ENCODE assay signal across 8 mouse cellular contexts in the genomic region with DNA sequence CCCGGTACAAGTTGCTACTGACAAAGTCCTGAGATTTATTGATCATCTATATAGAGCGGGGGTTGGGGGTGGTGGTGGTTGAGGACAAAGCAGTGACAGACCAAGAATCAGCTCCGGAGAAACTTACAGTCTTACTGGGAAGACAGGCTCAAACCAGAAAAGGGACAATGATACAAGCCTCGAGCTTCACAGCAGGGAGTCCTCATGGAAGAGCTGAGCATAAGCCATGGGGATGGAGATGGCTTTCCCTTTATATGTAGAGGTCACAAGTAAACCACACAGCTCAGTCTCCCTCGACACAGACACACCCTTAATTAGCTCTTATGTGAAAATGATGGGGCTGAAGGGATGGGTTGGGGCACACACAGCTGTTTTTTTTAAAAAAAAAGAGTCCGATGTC. TPM values are rescaled to one million over a fixed set of nuclear protein-coding genes. Genes with fewer than 3 reads are reported as not detected.
DNase-seq lines count a peak whose midpoint lies in the region; ATAC-seq and TF ChIP-seq lines count a peak whose summit lies in the region.

No protein-coding gene starts in this region.

- no peak for DNase-seq in cerebellum, adult 11-12 months
- DNase-seq in neural tube, embryonic 11.5 days (ENCODE audit: low spot score) = peak; percentile 36
- DNase-seq in neural tube, embryonic 10.5 days (ENCODE audit: extremely low spot score, low spot score) = no peak
- DNase-seq in stomach, postnatal 0 days (ENCODE audit: low spot score) = no peak
- DNase-seq in testis, postnatal 14 days (ENCODE audit: low spot score) = no peak
- no peak for DNase-seq in adrenal gland, adult 8-10 months

- peak overlapping the region; percentile 86 for H3K4me2 ChIP-seq in neural tube, embryonic 11.5 days (ENCODE audit: low read depth)
- H3K4me2 ChIP-seq in liver, embryonic 12.5 days = peak overlapping the region; percentile 57
- H3K4me2 ChIP-seq in stomach, postnatal 0 days (replicated peaks; ENCODE audit: low read depth) = peak overlapping the region; percentile 71

- peak overlapping the region; percentile 71 for H3K9ac ChIP-seq in neural tube, embryonic 11.5 days (ENCODE audit: low read length)
- no peak overlapping the region for H3K9ac ChIP-seq in liver, embryonic 12.5 days
- peak overlapping the region; percentile 8; the same call in 1 of the 2 replicates for H3K9ac ChIP-seq in stomach, postnatal 0 days (ENCODE audit: low read length)

- TF ChIP-seq CTCF in stomach, postnatal 0 days (IDR thresholded peaks at IDR 0.05; ENCODE audit: low read depth) = no peak

- TF ChIP-seq EP300 in stomach, postnatal 0 days (optimal IDR thresholded peaks at IDR 0.05) = no peak

- peak overlapping the region; percentile 44 for H3K4me3 ChIP-seq in neural tube, embryonic 11.5 days (ENCODE audit: low read depth, low read length)
- H3K4me3 ChIP-seq in liver, embryonic 12.5 days = peak overlapping the region; percentile 39
- peak overlapping the region; percentile 50 for H3K4me3 ChIP-seq in stomach, postnatal 0 days (ENCODE audit: low read depth, low read length)

- no peaks in the 10 kb centered on the region for H3K9me3 ChIP-seq in neural tube, embryonic 11.5 days (ENCODE audit: control insufficient read depth, low read length)
- H3K9me3 ChIP-seq in liver, embryonic 12.5 days (replicated peaks) = no peaks in the 10 kb centered on the region
- no peaks in the 10 kb centered on the region for H3K9me3 ChIP-seq in stomach, postnatal 0 days (ENCODE audit: control insufficient read depth, low read length)

- H3K4me1 ChIP-seq in neural tube, embryonic 11.5 days (ENCODE audit: control insufficient read depth, insufficient read depth, low read length) = no peaks in the 10 kb centered on the region; the same call in 1 of the 2 replicates
- H3K4me1 ChIP-seq in liver, embryonic 12.5 days = no peaks in the 10 kb centered on the region
- H3K4me1 ChIP-seq in stomach, postnatal 0 days (replicated peaks; ENCODE audit: control insufficient read depth, insufficient read depth) = no peaks in the 10 kb centered on the region

- 16% methylated on average over 6 of the region's 6 CpGs for WGBS in neural tube, embryonic 11.5 days
- WGBS in liver, embryonic 12.5 days (ENCODE audit: insufficient replicate concordance) = 18% methylated on average over 6 of the region's 6 CpGs
- WGBS in stomach, postnatal 0 days = 12% methylated on average over 6 of the region's 6 CpGs

- H3K36me3 ChIP-seq in neural tube, embryonic 11.5 days (ENCODE audit: control insufficient read depth, insufficient read depth, low read length) = no peaks in the 10 kb centered on the region
- no peaks in the 10 kb centered on the region for H3K36me3 ChIP-seq in liver, embryonic 12.5 days
- H3K36me3 ChIP-seq in stomach, postnatal 0 days (ENCODE audit: control insufficient read depth, insufficient read depth, low read length) = no peaks in the 10 kb centered on the region

- H3K27ac ChIP-seq in neural tube, embryonic 11.5 days (ENCODE audit: low read depth, low read length) = peak overlapping the region; percentile 72; the same call in 1 of the 2 replicates
- H3K27ac ChIP-seq in liver, embryonic 12.5 days = no peak overlapping the region
- H3K27ac ChIP-seq in stomach, postnatal 0 days (replicated peaks) = no peak overlapping the region

- no peaks in the 10 kb centered on the region for H3K27me3 ChIP-seq in neural tube, embryonic 11.5 days (ENCODE audit: control insufficient read depth, insufficient read depth, low read length)
- peaks cover 24% of the 10 kb centered on the region for H3K27me3 ChIP-seq in liver, embryonic 12.5 days (replicated peaks)
- H3K27me3 ChIP-seq in stomach, postnatal 0 days (ENCODE audit: control insufficient read depth, insufficient read depth, low read length) = no peaks in the 10 kb centered on the region

- ATAC-seq in cerebellum, adult (ENCODE audit: insufficient number of reproducible peaks, low FRiP score, low TSS enrichment) = peak; percentile 34
- ATAC-seq in neural tube, embryonic 11.5 days (ENCODE audit: insufficient read depth, low FRiP score, low TSS enrichment) = peak; percentile 51
- ATAC-seq in liver, embryonic 12.5 days = no peak
- no peak for ATAC-seq in stomach, postnatal 0 days (ENCODE audit: low FRiP score, low TSS enrichment)

RNA-seq across cellular contexts. Expression of gene Dok5, which starts 0.4 kb away (rescaled TPM):
- 18.8 and 23.5 TPM in 2 replicates for polyA plus RNA-seq in neural tube, embryonic 11.5 days (2014; fragmentation: Nextera tagmentation; extraction: Ambion mirVana)
- polyA plus RNA-seq in liver, embryonic 12.5 days (2016; fragmentation: Nextera tagmentation; extraction: Ambion mirVana) = 0.76 and 0.92 TPM in 2 replicates
- 0.53 and 0.78 TPM in 2 replicates for polyA plus RNA-seq in stomach, postnatal 0 days (2015; fragmentation: Nextera tagmentation; extraction: Ambion mirVana)
- under 1 TPM; 0.25 to 0.84 (median 0.62) TPM for total RNA-seq in adrenal gland, adult 8-10 months (2022)

Comparison
In these comparisons a context has a peak if more than half of its experiments do, and no peak if none do; other contexts are left out.
1. ATAC-seq: peak in cerebellum, adult (single experiment) and neural tube, embryonic 11.5 days (single experiment); none in liver, embryonic 12.5 days (single experiment) and stomach, postnatal 0 days (single experiment).
2. RNA of gene Dok5, which starts 0.4 kb away (polyA plus RNA-seq): 18.8 to 23.5 TPM in neural tube, embryonic 11.5 days; 0.53 to 0.78 TPM in stomach, postnatal 0 days and 0.76 to 0.92 TPM in liver, embryonic 12.5 days; every median in the first group is over 10 times any median in the second.
3. Peak in every context shown above with its lines, with median percentiles within 50 percentile points of each other: H3K4me2 ChIP-seq and H3K4me3 ChIP-seq.